Comparison of ENCODE assay signal across 11 mouse cellular contexts in genomic region chr11:113510969-113511625, GRCm38 (mm10).
DNase-seq lines count a peak whose midpoint lies in the region; ATAC-seq lines count a peak whose summit lies in the region.
"Had no signal": no experiment of that assay in that cellular context is flagged by ENCODE, and none has a peak within 500 bp of the region (broad histone marks: within the 10 kb centered on the region; RNA-seq: fewer than 3 reads in every experiment).

No protein-coding gene starts in this region.

- no peaks in the 10 kb centered on the region for H3K9me3 ChIP-seq in heart, embryonic 12.5 days (replicated peaks)
- H3K9me3 ChIP-seq in lung, embryonic 16.5 days (ENCODE audit: control insufficient read depth, low read length) = no peaks in the 10 kb centered on the region
- H3K9me3 ChIP-seq in liver, embryonic 11.5 days (ENCODE audit: control insufficient read depth, low read length) = no peaks in the 10 kb centered on the region
- no peaks in the 10 kb centered on the region for H3K9me3 ChIP-seq in stomach, embryonic 16.5 days (replicated peaks; ENCODE audit: control insufficient read depth, low read length)
- H3K9me3 ChIP-seq: hindbrain, embryonic 15.5 days had no signal

- no peaks in the 10 kb centered on the region for H3K36me3 ChIP-seq in heart, embryonic 12.5 days
- no peaks in the 10 kb centered on the region for H3K36me3 ChIP-seq in lung, embryonic 16.5 days (ENCODE audit: control insufficient read depth, insufficient read depth, low read length)
- no peaks in the 10 kb centered on the region for H3K36me3 ChIP-seq in liver, embryonic 11.5 days (ENCODE audit: control insufficient read depth, insufficient read depth, low read length)
- H3K36me3 ChIP-seq in stomach, embryonic 16.5 days (ENCODE audit: control insufficient read depth, insufficient read depth, low read length) = no peaks in the 10 kb centered on the region
- H3K36me3 ChIP-seq: hindbrain, embryonic 15.5 days had no signal

- H3K4me1 ChIP-seq in heart, embryonic 12.5 days (replicated peaks) = peaks cover 30% of the 10 kb centered on the region
- no peaks in the 10 kb centered on the region for H3K4me1 ChIP-seq in lung, embryonic 16.5 days (replicated peaks; ENCODE audit: control insufficient read depth, insufficient read depth, low read length)
- H3K4me1 ChIP-seq in liver, embryonic 11.5 days (replicated peaks; ENCODE audit: control insufficient read depth, insufficient read depth, low read length) = peaks cover 18% of the 10 kb centered on the region
- peaks cover 12% of the 10 kb centered on the region for H3K4me1 ChIP-seq in stomach, embryonic 16.5 days (ENCODE audit: control insufficient read depth, insufficient read depth, low read length)

- WGBS in heart, embryonic 12.5 days = 48% methylated on average over 11 of the region's 11 CpGs
- WGBS in lung, embryonic 16.5 days = 74% methylated on average over 11 of the region's 11 CpGs
- WGBS in liver, embryonic 11.5 days = 57% methylated on average over 11 of the region's 11 CpGs
- WGBS in stomach, embryonic 16.5 days = 73% methylated on average over 11 of the region's 11 CpGs

- H3K27me3 ChIP-seq in heart, embryonic 12.5 days (replicated peaks) = no peaks in the 10 kb centered on the region
- no peaks in the 10 kb centered on the region for H3K27me3 ChIP-seq in lung, embryonic 16.5 days (ENCODE audit: control insufficient read depth, insufficient read depth, low read depth, low read length)
- H3K27me3 ChIP-seq in liver, embryonic 11.5 days (replicated peaks; ENCODE audit: control insufficient read depth, insufficient read depth, low read length) = no peaks in the 10 kb centered on the region
- no peaks in the 10 kb centered on the region for H3K27me3 ChIP-seq in stomach, embryonic 16.5 days (ENCODE audit: control insufficient read depth, insufficient read depth, low read length)
- H3K27me3 ChIP-seq: hindbrain, embryonic 15.5 days had no signal

- H3K27ac ChIP-seq in heart, embryonic 12.5 days (ENCODE audit: poor library complexity, severe bottlenecking) = peak overlapping the region; percentile 30; the same call in 1 of the 2 replicates
- no peak overlapping the region for H3K27ac ChIP-seq in lung, embryonic 16.5 days (ENCODE audit: low read length)
- H3K27ac ChIP-seq in liver, embryonic 11.5 days (ENCODE audit: low read depth, low read length) = peak overlapping the region; percentile 57
- H3K27ac ChIP-seq in stomach, embryonic 16.5 days (ENCODE audit: low read length) = no peak overlapping the region
- H3K27ac ChIP-seq: hindbrain, embryonic 15.5 days had no signal

- peak; percentile 47; the same call in 1 of the 2 replicates for ATAC-seq in heart, embryonic 12.5 days (ENCODE audit: insufficient number of reproducible peaks, low FRiP score)
- 0 out of 2 replicates have a peak, but pooled peaks have one; percentile 15 for ATAC-seq in lung, embryonic 16.5 days (ENCODE audit: low read depth)
- peak; percentile 75 for ATAC-seq in liver, embryonic 11.5 days (replicated peaks; ENCODE audit: low FRiP score)
- 0 out of 2 replicates have a peak, but pooled peaks have one; percentile 19 for ATAC-seq in stomach, embryonic 16.5 days (ENCODE audit: insufficient read depth, low FRiP score)

- H3K4me2 ChIP-seq in heart, embryonic 12.5 days = peak overlapping the region; percentile 19
- no peak overlapping the region for H3K4me2 ChIP-seq in lung, embryonic 16.5 days (ENCODE audit: low read depth, low read length)
- H3K4me2 ChIP-seq in liver, embryonic 11.5 days = peak overlapping the region; percentile 38
- no peak overlapping the region for H3K4me2 ChIP-seq in stomach, embryonic 16.5 days (ENCODE audit: low read depth, low read length)
- H3K4me2 ChIP-seq: hindbrain, embryonic 15.5 days had no signal

- no peak overlapping the region for H3K4me3 ChIP-seq in heart, embryonic 12.5 days
- no peak overlapping the region for H3K4me3 ChIP-seq in lung, embryonic 16.5 days (ENCODE audit: low read length)
- no peak overlapping the region for H3K4me3 ChIP-seq in liver, embryonic 11.5 days (ENCODE audit: low read depth, low read length)
- no peak overlapping the region for H3K4me3 ChIP-seq in stomach, embryonic 16.5 days (replicated peaks; ENCODE audit: low read length)
- H3K4me3 ChIP-seq: hindbrain, embryonic 15.5 days had no signal

- no peak for DNase-seq in heart, adult 9 months (ENCODE audit: low spot score in 2 of 2)
- DNase-seq in lung, postnatal 25 days (ENCODE audit: low spot score) = no peak
- DNase-seq in liver, embryonic 11.5 days (ENCODE audit: low spot score) = no peak
- no peak for DNase-seq in thymus, adult 18-20 months
- DNase-seq: adrenal gland, adult 2 months; lung, postnatal 14 days; right cerebral cortex, postnatal 14 days had no signal

- H3K9ac ChIP-seq in heart, embryonic 12.5 days = no peak overlapping the region
- no peak overlapping the region for H3K9ac ChIP-seq in lung, embryonic 16.5 days (ENCODE audit: low read length)
- H3K9ac ChIP-seq in liver, embryonic 11.5 days (ENCODE audit: low read depth, low read length) = peak overlapping the region; percentile 38
- H3K9ac ChIP-seq in stomach, embryonic 16.5 days (ENCODE audit: low read length) = no peak overlapping the region
- H3K9ac ChIP-seq: hindbrain, embryonic 15.5 days had no signal

Comparison
In these comparisons a context has a peak if more than half of its experiments do, and no peak if none do; other contexts are left out.
1. ATAC-seq: peak in every context shown above with its lines; median percentile 75 in liver, embryonic 11.5 days; 47 in heart, embryonic 12.5 days; 19 in stomach, embryonic 16.5 days; 15 in lung, embryonic 16.5 days.
2. H3K27ac ChIP-seq: peak in heart, embryonic 12.5 days (single experiment) and liver, embryonic 11.5 days (single experiment); none in lung, embryonic 16.5 days (single experiment) and stomach, embryonic 16.5 days (single experiment).
3. H3K4me2 ChIP-seq: peak in heart, embryonic 12.5 days (single experiment) and liver, embryonic 11.5 days (single experiment); none in lung, embryonic 16.5 days (single experiment) and stomach, embryonic 16.5 days (single experiment).